Mouse (Mus musculus) testis, adult 2 months (tissue): Measurements from ENCODE around the gene Kdm7a. TPM values are rescaled to one million over a fixed set of nuclear protein-coding genes. Genes with fewer than 3 reads are reported as not detected.

Source experiments
- H3K27ac ChIP-seq: fragments of 200-500 bp; 2 replicates; pipeline ENCODE4 v1.5.1; 2012; ENCODE audit warnings: low read depth, low read length; ENCODE audit not compliant: control insufficient read depth, insufficient read depth
- H3K27me3 ChIP-seq: fragments of 200-500 bp; 2 replicates; pipeline ENCODE4 v1.6.1; 2012; ENCODE audit warnings: mild to moderate bottlenecking, low read length, moderate library complexity; ENCODE audit not compliant: control insufficient read depth, insufficient read depth
- H3K36me3 ChIP-seq: fragments of 200-500 bp; 2 replicates; pipeline ENCODE4 v1.6.1; 2012; ENCODE audit warnings: mild to moderate bottlenecking, low read length; ENCODE audit not compliant: control insufficient read depth, insufficient read depth
- H3K4me1 ChIP-seq: fragments of 200-500 bp; 2 replicates; pipeline ENCODE4 v1.6.1; 2012; ENCODE audit warnings: low read length; ENCODE audit not compliant: control insufficient read depth, insufficient read depth
- H3K4me3 ChIP-seq: fragments of 200-500 bp; 2 replicates; pipeline ENCODE4 v1.5.1; 2012; ENCODE audit warnings: low read depth, mild to moderate bottlenecking, low read length, moderate library complexity, mixed read lengths; ENCODE audit not compliant: control insufficient read depth
- CTCF ChIP-seq: fragments of 200-500 bp; IDR thresholded peaks from 2 replicates; pipeline ENCODE4 v1.5.1; 2012; ENCODE audit warnings: low read depth, mild to moderate bottlenecking, inconsistent platforms, low read length, moderate library complexity; ENCODE audit not compliant: control insufficient read depth, insufficient read depth, insufficient replicate concordance
- POLR2A ChIP-seq: fragments of 200-500 bp; IDR thresholded peaks from 2 replicates; pipeline ENCODE4 v1.6.1; 2012; ENCODE audit warnings: low read depth, mild to moderate bottlenecking, inconsistent platforms, low read length, moderate library complexity; ENCODE audit not compliant: control insufficient read depth
- polyA plus RNA-seq: library from polyadenylated mRNA; depleted of rRNA; stranded (reverse); fragments of >200 nt; gene quantifications from 2 replicates; pipeline ENCODE4 v1.2.3, GENCODE M21; 2012

Gene Kdm7a
- polyA plus RNA-seq, 1 experiment, result 5.1 TPM

GRCm38 (mm10) chr6:39241421-39241891, 34.9 kb upstream of the Kdm7a start:
- TF ChIP-seq CTCF, result no peak
- no peak for TF ChIP-seq POLR2A
- Histone ChIP-seq H3K4me3 (no peak overlapping the region), H3K36me3 (no peaks in the 10 kb centered on the region), H3K27ac (peak overlapping the region; percentile 20; the same call in 1 of the 2 replicates), H3K27me3 (no peaks in the 10 kb centered on the region), H3K4me1 (peaks cover 10% of the 10 kb centered on the region)

- no peak overlapping the region for H3K4me3 ChIP-seq
- TF ChIP-seq CTCF, result no peak
- H3K4me1 ChIP-seq, result peaks cover 10% of the 10 kb centered on the region
- H3K27me3 ChIP-seq, result no peaks in the 10 kb centered on the region
- H3K27ac ChIP-seq, result no peak overlapping the region
- H3K36me3 ChIP-seq, result no peaks in the 10 kb centered on the region
Observed at GRCm38 (mm10) chr6:39240956-39241355, 34.4 kb upstream of the Kdm7a start.

GRCm38 (mm10) chr6:39237887-39238286, 31.3 kb upstream of the Kdm7a start:
- Histone ChIP-seq H3K27me3 (no peaks in the 10 kb centered on the region), H3K4me3 (no peak overlapping the region), H3K27ac (no peak overlapping the region), H3K36me3 (no peaks in the 10 kb centered on the region), H3K4me1 (peaks cover under 1% of the 10 kb centered on the region)
- TF ChIP-seq POLR2A (no peak), CTCF (no peak)

GRCm38 (mm10) chr6:39232617-39233016, 26.0 kb upstream of the Kdm7a start:
- no peaks in the 10 kb centered on the region for H3K36me3 ChIP-seq
- no peaks in the 10 kb centered on the region for H3K27me3 ChIP-seq
- no peak overlapping the region for H3K27ac ChIP-seq
- H3K4me1 ChIP-seq, result no peaks in the 10 kb centered on the region
- no peak overlapping the region for H3K4me3 ChIP-seq
- TF ChIP-seq CTCF (no peak), POLR2A (no peak)

- no peak overlapping the region for H3K27ac ChIP-seq
- no peaks in the 10 kb centered on the region for H3K27me3 ChIP-seq
Observed at GRCm38 (mm10) chr6:39230664-39231063, 24.1 kb upstream of the Kdm7a start.

GRCm38 (mm10) chr6:39226610-39226955, 20.0 kb upstream of the Kdm7a start:
- no peak for TF ChIP-seq POLR2A
- TF ChIP-seq CTCF, result no peak
- H3K4me3 ChIP-seq, result no peak overlapping the region
- peak overlapping the region; percentile 25; the same call in 1 of the 2 replicates for H3K27ac ChIP-seq
- peaks cover 6% of the 10 kb centered on the region for H3K4me1 ChIP-seq
- no peaks in the 10 kb centered on the region for H3K36me3 ChIP-seq
- H3K27me3 ChIP-seq, result no peaks in the 10 kb centered on the region

More at GRCm38 (mm10) chr6:39230664-39231063, 24.1 kb upstream of the Kdm7a start:
- Histone ChIP-seq H3K36me3 (no peaks in the 10 kb centered on the region), H3K4me3 (no peak overlapping the region), H3K4me1 (peaks cover 6% of the 10 kb centered on the region)
- TF ChIP-seq CTCF (no peak), POLR2A (no peak)

- no peaks in the 10 kb centered on the region for H3K27me3 ChIP-seq
- peak overlapping the region; percentile 25 for H3K27ac ChIP-seq
- H3K36me3 ChIP-seq, result no peaks in the 10 kb centered on the region
- peaks cover 6% of the 10 kb centered on the region for H3K4me1 ChIP-seq
- H3K4me3 ChIP-seq, result no peak overlapping the region
- TF ChIP-seq POLR2A (no peak; the same call in 1 of the 2 replicates), CTCF (no peak)
Observed at GRCm38 (mm10) chr6:39225876-39226609, 19.5 kb upstream of the Kdm7a start.

- Histone ChIP-seq H3K27me3 (no peaks in the 10 kb centered on the region), H3K4me1 (peaks cover 6% of the 10 kb centered on the region), H3K4me3 (no peak overlapping the region), H3K27ac (no peak overlapping the region), H3K36me3 (no peaks in the 10 kb centered on the region)
- TF ChIP-seq CTCF (no peak), POLR2A (no peak)
Observed at GRCm38 (mm10) chr6:39223328-39223885, 16.8 kb upstream of the Kdm7a start.
